Mouse (Mus musculus): Measurements from ENCODE around the gene Zfp358.

- no peak for TF ChIP-seq CTCF (IDR thresholded peaks at IDR 0.05; ENCODE audit: extremely low read depth, insufficient read length, insufficient replicate concordance, low read depth, low read length)
- peak; percentile 55; the same call in 1 of the 2 replicates for TF ChIP-seq POLR2A (IDR thresholded peaks at IDR 0.05; ENCODE audit: low read depth, low read length)
Measured at GRCm38 (mm10) chr8:3516450-3517116, 23.6 kb downstream of the Zfp358 start.
